Mouse (Mus musculus) hindbrain, embryonic 14.5 days (tissue): ENCODE measurements around the gene Clpp. TPM values are rescaled to one million over a fixed set of nuclear protein-coding genes. Genes with fewer than 3 reads are reported as not detected.

Experiments
- ATAC-seq: fragments of 200-750 bp; cut with Nextera tagmentation; 2 replicates; pipeline ENCODE4 v1.8.0; 2017; ENCODE audit warnings: moderate number of reproducible peaks, mild to moderate bottlenecking, moderate TSS enrichment, moderate library complexity; ENCODE audit not compliant: low FRiP score
- DNase-seq: peaks from one replicate; pipeline ENCODE4 v3.0.0-alpha.2; 2015; ENCODE audit warnings: low spot score
- H3K27ac ChIP-seq: fragments of 300-500 bp; sonication (generic); 2 replicates; pipeline ENCODE4 v1.5.1; 2014; ENCODE audit warnings: mild to moderate bottlenecking, moderate library complexity
- H3K27me3 ChIP-seq: fragments of 300-500 bp; sonication (generic); 2 replicates; pipeline ENCODE4 v1.6.1; 2014; ENCODE audit warnings: mild to moderate bottlenecking, low read length, mixed read lengths; ENCODE audit not compliant: control insufficient read depth, insufficient read depth
- H3K36me3 ChIP-seq: fragments of 300-500 bp; sonication (generic); replicated peaks from 2 replicates; pipeline ENCODE4 v1.6.1; 2014; ENCODE audit not compliant: control insufficient read depth, insufficient read depth
- H3K4me1 ChIP-seq: fragments of 300-500 bp; sonication (generic); replicated peaks from 2 replicates; pipeline ENCODE4 v1.6.1; 2014; ENCODE audit warnings: antibody characterized with exemption, low read length, mixed read lengths; ENCODE audit not compliant: control insufficient read depth, insufficient read depth
- H3K4me2 ChIP-seq: fragments of 300-500 bp; sonication (generic); replicated peaks from 2 replicates; pipeline ENCODE4 v1.6.1; 2014; ENCODE audit warnings: mild to moderate bottlenecking, moderate library complexity
- H3K4me3 ChIP-seq: fragments of 300-500 bp; sonication (generic); replicated peaks from 2 replicates; pipeline ENCODE4 v1.5.1; 2014; ENCODE audit warnings: mild to moderate bottlenecking, low read length
- H3K9ac ChIP-seq: fragments of 300-500 bp; sonication (generic); 2 replicates; pipeline ENCODE4 v1.6.1; 2014
- H3K9me3 ChIP-seq: fragments of 300-500 bp; sonication (generic); 2 replicates; pipeline ENCODE4 v1.6.1; 2016; ENCODE audit warnings: low read length; ENCODE audit not compliant: control insufficient read depth
- WGBS: fragments of 180-500 bp; shearing (Covaris S2); extraction: QIAGEN DNeasy Blood & Tissue Kit; methylation state at CpG from one replicate; pipeline ENCODE4 v1.1.7; 2014; 5-methylcytosine and 5-hydroxymethylcytosine counted together
- polyA plus RNA-seq: library from polyadenylated mRNA; unstranded; fragments of >200 nt; fragmentation: Nextera tagmentation; extraction: Ambion mirVana; gene quantifications from 2 replicates; pipeline ENCODE4 v1.2.1, GENCODE M21; 2014

Clpp gene
- polyA plus RNA-seq, 1 experiment from 2014 or later = 172 TPM

- ATAC-seq (no peak), DNase-seq (no peak)
- Histone ChIP-seq H3K36me3 (no peaks in the 10 kb centered on the region), H3K4me3 (no peak overlapping the region), H3K4me2 (no peak overlapping the region), H3K4me1 (no peaks in the 10 kb centered on the region), H3K27me3 (no peaks in the 10 kb centered on the region), H3K9ac (no peak overlapping the region), H3K9me3 (no peaks in the 10 kb centered on the region), H3K27ac (no peak overlapping the region)
- 86% methylated on average over 9 of the region's 9 CpGs for whole genome bisulfite sequencing
Observed at GRCm38 (mm10) chr17:56984886-56985285, 5.2 kb upstream of the Clpp start.

- Histone ChIP-seq H3K4me3 (no peak overlapping the region), H3K4me2 (no peak overlapping the region), H3K4me1 (no peaks in the 10 kb centered on the region), H3K36me3 (no peaks in the 10 kb centered on the region), H3K9me3 (no peaks in the 10 kb centered on the region), H3K27ac (no peak overlapping the region), H3K9ac (no peak overlapping the region), H3K27me3 (no peaks in the 10 kb centered on the region)
- 84% methylated on average over 3 of the region's 3 CpGs for WGBS
- no peak for ATAC-seq
- DNase-seq = no peak
Observed at GRCm38 (mm10) chr17:56985656-56986055, 4.4 kb upstream of the Clpp start.

GRCm38 (mm10) chr17:56986105-56986805, 3.9 kb upstream of the Clpp start:
- Histone ChIP-seq H3K36me3 (no peaks in the 10 kb centered on the region), H3K4me3 (no peak overlapping the region), H3K27me3 (no peaks in the 10 kb centered on the region), H3K4me1 (peaks cover 6% of the 10 kb centered on the region), H3K27ac (no peak overlapping the region), H3K9ac (no peak overlapping the region), H3K9me3 (no peaks in the 10 kb centered on the region), H3K4me2 (no peak overlapping the region)
- ATAC-seq (no peak), DNase-seq (no peak)
- 85% methylated on average over 3 of the region's 3 CpGs for WGBS

- H3K9ac ChIP-seq = no peak overlapping the region
- ATAC-seq (no peak), DNase-seq (no peak)
- H3K4me2 ChIP-seq = no peak overlapping the region
- H3K4me3 ChIP-seq = no peak overlapping the region
- 85% methylated on average over 7 of the region's 7 CpGs for WGBS
- H3K27ac ChIP-seq = no peak overlapping the region
- peaks cover 10% of the 10 kb centered on the region for H3K4me1 ChIP-seq
- no peaks in the 10 kb centered on the region for H3K9me3 ChIP-seq
- no peaks in the 10 kb centered on the region for H3K27me3 ChIP-seq
- H3K36me3 ChIP-seq = peaks cover 13% of the 10 kb centered on the region
Observed at GRCm38 (mm10) chr17:56988441-56988840, 1.7 kb upstream of the Clpp start.

- 69% methylated on average over 7 of the region's 7 CpGs for WGBS
- Histone ChIP-seq H3K4me1 (peaks cover 10% of the 10 kb centered on the region), H3K4me3 (peak overlapping the region; percentile 78), H3K9ac (peak overlapping the region; percentile 80), H3K4me2 (peak overlapping the region; percentile 66), H3K36me3 (peaks cover 19% of the 10 kb centered on the region), H3K27ac (peak overlapping the region; percentile 79), H3K9me3 (no peaks in the 10 kb centered on the region), H3K27me3 (no peaks in the 10 kb centered on the region)
- ATAC-seq = no peak
- DNase-seq = no peak
Observed at GRCm38 (mm10) chr17:56988921-56989430, 1.1 kb upstream of the Clpp start.

- Histone ChIP-seq H3K4me3 (peak overlapping the region; percentile 78), H3K9me3 (no peaks in the 10 kb centered on the region), H3K4me2 (peak overlapping the region; percentile 66), H3K36me3 (peaks cover 25% of the 10 kb centered on the region), H3K27ac (peak overlapping the region; percentile 79), H3K27me3 (no peaks in the 10 kb centered on the region), H3K4me1 (peaks cover 10% of the 10 kb centered on the region), H3K9ac (peak overlapping the region; percentile 80)
- DNase-seq (peak; percentile 83), ATAC-seq (peak; percentile 92)
- 4% methylated on average over 25 of the region's 25 CpGs for WGBS
Observed at GRCm38 (mm10) chr17:56989467-56990114, 514 bp upstream of the Clpp start.

GRCm38 (mm10) chr17:56990966-56991365, 861 bp downstream of the Clpp start:
- no peak overlapping the region for H3K27ac ChIP-seq
- no peak for DNase-seq
- 72% methylated on average over 2 of the region's 2 CpGs for WGBS

GRCm38 (mm10) chr17:56995046-56995445, 4.9 kb downstream of the Clpp start:
- Histone ChIP-seq H3K4me2 (no peak overlapping the region), H3K36me3 (peaks cover 49% of the 10 kb centered on the region), H3K4me3 (no peak overlapping the region), H3K9me3 (no peaks in the 10 kb centered on the region), H3K27me3 (no peaks in the 10 kb centered on the region), H3K27ac (no peak overlapping the region), H3K9ac (no peak overlapping the region), H3K4me1 (peaks cover 18% of the 10 kb centered on the region)
- 96% methylated on average over 8 of the region's 8 CpGs for WGBS
- DNase-seq = no peak
- ATAC-seq = no peak

More at GRCm38 (mm10) chr17:56990966-56991365, 861 bp downstream of the Clpp start:
- H3K4me3 ChIP-seq = peak overlapping the region; percentile 78
- H3K9me3 ChIP-seq = no peaks in the 10 kb centered on the region
- H3K4me1 ChIP-seq = peaks cover 10% of the 10 kb centered on the region
- peak overlapping the region; percentile 66 for H3K4me2 ChIP-seq
- ATAC-seq = no peak
- no peaks in the 10 kb centered on the region for H3K27me3 ChIP-seq
- H3K36me3 ChIP-seq = peaks cover 39% of the 10 kb centered on the region
- peak overlapping the region; percentile 80 for H3K9ac ChIP-seq

- Histone ChIP-seq H3K36me3 (peaks cover 64% of the 10 kb centered on the region), H3K4me2 (peak overlapping the region; percentile 70; the same call in 1 of the 2 replicates), H3K4me1 (peaks cover 11% of the 10 kb centered on the region; the same call in 1 of the 2 replicates), H3K9ac (no peak overlapping the region), H3K27ac (no peak overlapping the region), H3K27me3 (no peaks in the 10 kb centered on the region), H3K9me3 (no peaks in the 10 kb centered on the region), H3K4me3 (no peak overlapping the region)
- WGBS = 70% methylated on average over 2 of the region's 2 CpGs
- DNase-seq (no peak), ATAC-seq (no peak)
Observed at GRCm38 (mm10) chr17:56996506-56996905, 6.4 kb downstream of the Clpp start.
